ENCODE assay signal across 7 mouse cellular contexts in genomic region chrX:150845480-150846205, GRCm38 (mm10). TPM values are rescaled to one million over a fixed set of nuclear protein-coding genes. Genes with fewer than 3 reads are reported as not detected.
DNase-seq lines count a peak whose midpoint lies in the region; ATAC-seq and TF ChIP-seq lines count a peak whose summit lies in the region.
"Not testable (repeated sequence)": the region's sequence is repeated elsewhere in the genome, so short reads cannot be mapped to it uniquely, and the experiment has no call there.

No protein-coding gene starts in this region.

- H3K4me2 ChIP-seq in forebrain, embryonic 11.5 days (ENCODE audit: low read depth, low read length, severe bottlenecking); heart, embryonic 12.5 days; hindbrain, embryonic 13.5 days; kidney, embryonic 14.5 days (replicated peaks; ENCODE audit: low read depth, low read length); limb, embryonic 14.5 days (replicated peaks; ENCODE audit: low read depth, low read length, severe bottlenecking); neural tube, embryonic 12.5 days (replicated peaks): not testable (repeated sequence)

- H3K9ac ChIP-seq in forebrain, embryonic 11.5 days (ENCODE audit: low read length); heart, embryonic 12.5 days; hindbrain, embryonic 13.5 days; kidney, embryonic 14.5 days (ENCODE audit: low read depth, low read length); limb, embryonic 14.5 days (ENCODE audit: low read depth, low read length, severe bottlenecking); neural tube, embryonic 12.5 days: not testable (repeated sequence)

- not testable (repeated sequence) for DNase-seq in forebrain, embryonic 11.5 days (ENCODE audit: low spot score); limb, embryonic 14.5 days (ENCODE audit: low spot score)

- not testable (repeated sequence) for TF ChIP-seq POLR2A in limb, embryonic 14.5 days (IDR thresholded peaks at IDR 0.05; ENCODE audit: borderline replicate concordance, extremely low read depth, insufficient read depth, insufficient read length)

- H3K4me1 ChIP-seq in forebrain, embryonic 11.5 days (replicated peaks; ENCODE audit: control insufficient read depth, insufficient read depth, low read length); hindbrain, embryonic 13.5 days (replicated peaks); kidney, embryonic 14.5 days (ENCODE audit: control insufficient read depth, insufficient read depth, low read length); limb, embryonic 14.5 days (ENCODE audit: control insufficient read depth, insufficient read depth, low read length); neural tube, embryonic 12.5 days: not testable (repeated sequence)
- H3K4me1 ChIP-seq in heart, embryonic 12.5 days (replicated peaks): peaks cover 16% of the 10 kb centered on the region

- WGBS in forebrain, embryonic 11.5 days: 90% methylated on average over 3 of the region's 10 CpGs
- WGBS in heart, embryonic 12.5 days: 40% methylated on average over 5 of the region's 10 CpGs
- WGBS in hindbrain, embryonic 13.5 days: 60% methylated on average over 1 of the region's 10 CpGs
- WGBS in kidney, embryonic 14.5 days: 70% methylated on average over 4 of the region's 10 CpGs
- WGBS in limb, embryonic 14.5 days: 33% methylated on average over 1 of the region's 10 CpGs
- 86% methylated on average over 7 of the region's 10 CpGs for WGBS in neural tube, embryonic 12.5 days

- ATAC-seq in forebrain, embryonic 11.5 days (replicated peaks; ENCODE audit: low FRiP score): peak; percentile 91
- peak; percentile 90 for ATAC-seq in heart, embryonic 12.5 days (ENCODE audit: insufficient number of reproducible peaks, low FRiP score)
- peak; percentile 91 for ATAC-seq in hindbrain, embryonic 13.5 days (ENCODE audit: low FRiP score)
- peak; percentile 99 for ATAC-seq in kidney, embryonic 14.5 days (ENCODE audit: low FRiP score, low TSS enrichment)
- peak; percentile 98 for ATAC-seq in limb, embryonic 14.5 days (ENCODE audit: low FRiP score, low read depth)
- ATAC-seq in megakaryocyte progenitor cell, adult 5-6 weeks (replicated peaks; ENCODE audit: poor library complexity): 0 out of 2 replicates have a peak, but pooled peaks have one; percentile 23
- peak; percentile 88 for ATAC-seq in neural tube, embryonic 12.5 days (ENCODE audit: low FRiP score, low read depth)

- not testable (repeated sequence) for H3K9me3 ChIP-seq in forebrain, embryonic 11.5 days (ENCODE audit: control insufficient read depth, low read length); heart, embryonic 12.5 days (replicated peaks); hindbrain, embryonic 13.5 days; kidney, embryonic 14.5 days (ENCODE audit: control insufficient read depth, low read length); limb, embryonic 14.5 days (ENCODE audit: control insufficient read depth, low read length); neural tube, embryonic 12.5 days

- not testable (repeated sequence) for H3K36me3 ChIP-seq in forebrain, embryonic 11.5 days (ENCODE audit: control insufficient read depth, insufficient read depth, low read length); heart, embryonic 12.5 days; hindbrain, embryonic 13.5 days; kidney, embryonic 14.5 days (ENCODE audit: control insufficient read depth, insufficient read depth, low read length); limb, embryonic 14.5 days (ENCODE audit: control insufficient read depth, insufficient read depth, low read length); neural tube, embryonic 12.5 days

- not testable (repeated sequence) for H3K27ac ChIP-seq in forebrain, embryonic 11.5 days (ENCODE audit: low read depth, low read length); hindbrain, embryonic 13.5 days; neural tube, embryonic 12.5 days
- H3K27ac ChIP-seq in heart, embryonic 12.5 days (ENCODE audit: poor library complexity, severe bottlenecking): peak overlapping the region; percentile 27; the same call in 1 of the 2 replicates
- peak overlapping the region; percentile 42; the same call in 1 of the 2 replicates for H3K27ac ChIP-seq in kidney, embryonic 14.5 days (ENCODE audit: low read depth, low read length)
- H3K27ac ChIP-seq in limb, embryonic 14.5 days (replicated peaks; ENCODE audit: low read depth, low read length): peak overlapping the region; percentile 67

- not testable (repeated sequence) for H3K27me3 ChIP-seq in forebrain, embryonic 11.5 days (ENCODE audit: control insufficient read depth, insufficient read depth, low read length); heart, embryonic 12.5 days (replicated peaks); hindbrain, embryonic 13.5 days; kidney, embryonic 14.5 days (ENCODE audit: control insufficient read depth, insufficient read depth, low read length); limb, embryonic 14.5 days (ENCODE audit: control insufficient read depth, insufficient read depth, low read length); neural tube, embryonic 12.5 days (replicated peaks)

- not testable (repeated sequence) for H3K4me3 ChIP-seq in forebrain, embryonic 11.5 days (ENCODE audit: low read depth, low read length); heart, embryonic 12.5 days; hindbrain, embryonic 13.5 days; kidney, embryonic 14.5 days (ENCODE audit: low read length); limb, embryonic 14.5 days (replicated peaks; ENCODE audit: low read length); neural tube, embryonic 12.5 days

RNA-seq across cellular contexts. Expression of gene Maged2, which starts 31.5 kb away (rescaled TPM):
- polyA plus RNA-seq in forebrain, embryonic 11.5 days (2014; fragmentation: Nextera tagmentation; extraction: Ambion mirVana): 259 and 277 TPM in 2 replicates
- 597 and 622 TPM in 2 replicates for polyA plus RNA-seq in heart, embryonic 12.5 days (2016; fragmentation: Nextera tagmentation; extraction: Ambion mirVana)
- polyA plus RNA-seq in hindbrain, embryonic 13.5 days (2015; fragmentation: Nextera tagmentation; extraction: Ambion mirVana): 388 and 402 TPM in 2 replicates
- 685 and 698 TPM in 2 replicates for polyA plus RNA-seq in kidney, embryonic 14.5 days (2014; fragmentation: Nextera tagmentation; extraction: Ambion mirVana)
- polyA plus RNA-seq in limb, embryonic 14.5 days (2012; rRNA removed): 405 and 477 TPM in 2 replicates
- 949 and 973 TPM in 2 replicates for polyA plus RNA-seq in limb, embryonic 14.5 days (2014; fragmentation: Nextera tagmentation; extraction: Ambion mirVana)
- 3.1 and 3.7 TPM in 2 replicates for total RNA-seq in megakaryocyte progenitor cell, adult 5-6 weeks (2015)
- total RNA-seq in megakaryocyte progenitor cell, adult 5-6 weeks (2017): 4.0 and 6.5 TPM in 2 replicates
- polyA plus RNA-seq in neural tube, embryonic 12.5 days (2016; fragmentation: Nextera tagmentation; extraction: Ambion mirVana): 378 and 381 TPM in 2 replicates

Comparison
In these comparisons a context has a peak if more than half of its experiments do, and no peak if none do; other contexts are left out.
1. ATAC-seq: peak in every context shown above with its lines; median percentile 99 in kidney, embryonic 14.5 days; 98 in limb, embryonic 14.5 days; 91 in forebrain, embryonic 11.5 days; 91 in hindbrain, embryonic 13.5 days; 90 in heart, embryonic 12.5 days; 88 in neural tube, embryonic 12.5 days; 23 in megakaryocyte progenitor cell, adult 5-6 weeks.